Mouse (Mus musculus) adrenal gland, adult 18-20 months (tissue): ENCODE measurements around the gene Atp6v1g3. TPM values are rescaled to one million over a fixed set of nuclear protein-coding genes. Genes with fewer than 3 reads are reported as not detected.

Experiments used
- total RNA-seq, 2 experiments: library from RNA; stranded (reverse); gene quantifications; 1 replicate in 1 of 2; 2 replicates in 1 of 2; pipeline ENCODE4 v1.2.3; 2021

Gene Atp6v1g3
- total RNA-seq, 2 experiments from 2014 or later: not detected

Other genes starting within 250 kb of the Atp6v1g3 start
- 10 to 100 TPM in 1 of 2 experiments, 1 to 10 TPM in 1; 7.2 to 11.9 TPM for gene Ptprc, start 98.0 kb upstream of the Atp6v1g3 start, total RNA-seq